Mouse (Mus musculus) lung, postnatal 14 days (tissue): ENCODE measurements around the gene D1Ertd622e.

Source experiments
- DNase-seq: peaks from one replicate; pipeline ENCODE4 v3.0.0; 2021

The D1Ertd622e gene

DNA sequence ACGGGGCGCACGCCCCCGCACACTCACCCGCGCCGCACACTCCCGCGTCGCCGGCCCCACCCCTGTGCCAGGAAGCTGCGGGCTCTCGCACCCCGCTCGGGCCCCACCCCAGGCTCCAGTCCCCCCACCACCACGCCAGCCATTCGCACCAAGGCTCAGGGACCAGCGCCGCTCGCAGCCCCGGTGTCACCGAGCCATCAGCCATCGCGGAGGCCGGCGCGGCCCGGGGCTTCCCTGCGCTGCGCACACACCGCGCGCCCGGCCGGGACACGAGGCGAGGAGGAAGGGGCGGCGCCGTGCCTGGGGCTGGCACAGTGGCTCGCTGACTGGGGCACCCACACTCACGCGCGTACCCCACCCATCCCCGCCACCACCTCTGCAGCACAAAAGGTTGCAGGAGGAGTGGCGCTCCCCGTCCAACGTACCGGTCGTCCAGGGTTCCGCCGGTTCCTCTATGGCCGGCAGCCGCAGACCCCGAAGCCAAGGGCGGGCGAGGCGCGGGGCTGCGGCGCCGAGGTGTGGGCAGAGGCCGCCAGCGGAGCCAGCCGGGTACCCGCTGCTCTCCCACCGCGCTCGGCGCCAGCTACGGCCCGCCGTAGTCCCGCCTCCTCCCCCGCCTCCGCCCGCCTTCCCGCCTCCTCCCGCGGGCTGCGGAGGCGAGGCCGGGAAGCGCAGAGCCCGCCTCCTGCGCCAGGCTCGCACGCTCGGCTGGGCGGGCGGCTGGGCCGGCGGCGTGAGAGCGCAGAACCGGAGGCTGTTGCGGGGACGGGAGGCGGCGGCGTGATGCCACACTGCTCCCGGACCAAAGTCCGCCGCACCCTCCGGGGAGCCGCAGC, at the start of gene D1Ertd622e:
Gene D1Ertd622e (minus strand): TSS at position 669 of the 836 bp plus-strand sequence.
- peak; percentile 78 for DNase-seq

GRCm38 (mm10) chr1:97710520-97710919, 48.6 kb upstream of the D1Ertd622e start:
- no peak for DNase-seq

DNA sequence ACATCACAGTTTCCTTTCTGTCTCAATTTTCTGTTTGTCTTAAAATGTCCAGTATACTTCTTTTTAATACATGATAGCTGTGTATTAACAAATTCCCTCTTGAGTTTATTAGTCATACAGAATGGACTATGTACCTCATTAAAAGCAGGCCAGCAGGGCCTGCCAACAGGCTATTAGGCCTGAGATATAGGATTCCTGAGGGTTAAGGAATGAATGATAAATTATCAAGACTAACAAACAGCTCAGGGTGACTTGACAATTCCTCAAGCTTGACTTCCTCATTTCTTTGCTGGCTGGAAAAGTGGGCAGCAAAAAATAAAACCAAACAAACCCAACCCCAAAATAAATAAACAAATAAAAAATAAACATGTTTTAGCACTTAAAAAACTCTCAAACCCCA, 43.5 kb upstream of the D1Ertd622e start:
- no peak for DNase-seq

- DNase-seq, result no peak
These were observed 42.8 kb upstream of the D1Ertd622e start for GRCm38 (mm10) chr1:97704646-97705045.

GRCm38 (mm10) chr1:97698956-97699570, 37.2 kb upstream of the D1Ertd622e start:
- DNase-seq, result no peak

GRCm38 (mm10) chr1:97697273-97697672, 35.4 kb upstream of the D1Ertd622e start:
- DNase-seq, result no peak

DNA sequence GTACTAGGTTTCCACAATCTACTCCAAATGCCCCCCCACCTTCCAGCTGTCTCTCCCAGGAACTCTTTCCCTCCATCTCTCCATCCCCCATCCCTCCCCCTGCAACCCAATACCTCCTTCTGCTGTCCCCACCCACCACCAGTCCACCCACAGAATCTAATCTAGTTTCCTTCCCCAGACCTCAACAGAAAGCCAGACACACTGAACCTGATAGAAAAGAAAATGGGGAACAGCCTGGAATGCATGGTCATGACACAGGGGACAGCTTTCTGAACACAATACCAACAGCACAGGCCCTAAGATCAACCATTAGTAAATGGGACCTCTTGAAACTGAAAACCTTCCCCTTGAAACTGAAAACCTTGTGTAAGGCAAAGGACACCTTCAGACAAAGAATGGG, 32.0 kb upstream of the D1Ertd622e start:
- DNase-seq, result no peak

- DNase-seq, result peak; percentile 63
These were observed 26.9 kb upstream of the D1Ertd622e start for GRCm38 (mm10) chr1:97688756-97689155.

GRCm38 (mm10) chr1:97676526-97677177, 14.8 kb upstream of the D1Ertd622e start:
- no peak for DNase-seq

DNA sequence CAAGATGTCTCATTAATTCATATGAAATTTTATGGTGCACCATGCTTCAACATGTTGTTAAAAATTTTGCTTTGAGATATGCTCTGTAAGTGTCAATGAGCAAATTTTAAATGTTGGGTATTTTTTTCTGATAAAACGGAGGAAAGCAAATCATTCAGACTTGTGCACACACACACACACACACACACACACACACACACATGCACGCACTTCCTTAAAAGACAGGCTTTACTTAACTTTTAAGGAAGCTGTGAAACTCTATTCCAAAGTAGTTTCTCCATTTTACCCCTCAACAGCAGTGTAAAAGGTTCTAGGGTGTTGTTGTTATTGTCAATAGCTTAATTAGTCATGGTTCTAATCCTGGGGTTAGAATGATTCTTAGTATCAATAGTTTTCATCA, 14.2 kb upstream of the D1Ertd622e start:
- no peak for DNase-seq

DNA sequence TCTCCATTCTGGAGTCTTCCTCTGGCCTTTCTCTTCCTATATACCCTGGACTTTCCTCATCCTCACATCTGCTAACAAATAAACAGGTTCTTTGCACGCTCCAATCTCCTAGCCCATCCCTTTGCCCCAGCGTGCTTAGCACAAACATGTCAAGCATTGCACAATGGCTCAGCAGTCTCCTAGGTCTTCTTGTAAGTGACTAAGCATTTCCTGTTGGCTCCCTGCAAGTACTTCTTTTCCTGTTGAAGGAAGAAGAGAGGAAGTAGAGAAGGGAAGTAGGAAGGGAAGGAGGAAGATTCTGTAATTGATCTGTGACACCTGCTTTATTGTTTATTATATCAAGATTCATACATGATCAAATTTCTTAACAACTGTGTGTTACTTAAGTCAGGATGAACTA, 11.0 kb upstream of the D1Ertd622e start:
- DNase-seq, result no peak

DNA sequence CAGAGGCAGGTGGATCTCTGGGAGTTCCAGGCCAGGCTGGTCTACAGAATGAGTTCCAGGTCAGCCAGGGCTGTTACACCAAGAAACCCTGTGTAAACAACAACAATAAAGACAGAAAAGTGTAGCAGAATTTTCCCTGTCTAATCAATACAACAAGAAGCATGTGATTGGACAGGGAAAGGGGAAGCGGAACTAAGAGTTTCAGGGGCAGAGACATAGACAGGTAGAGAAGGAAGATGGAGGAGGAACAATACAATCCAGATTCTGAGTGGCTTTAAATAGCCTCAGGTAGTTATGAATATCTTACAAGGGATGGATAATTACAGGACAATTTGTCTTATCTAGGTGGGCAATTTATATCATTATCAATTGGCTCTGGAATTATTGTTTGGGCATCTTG, 5.4 kb upstream of the D1Ertd622e start:
- no peak for DNase-seq

DNA sequence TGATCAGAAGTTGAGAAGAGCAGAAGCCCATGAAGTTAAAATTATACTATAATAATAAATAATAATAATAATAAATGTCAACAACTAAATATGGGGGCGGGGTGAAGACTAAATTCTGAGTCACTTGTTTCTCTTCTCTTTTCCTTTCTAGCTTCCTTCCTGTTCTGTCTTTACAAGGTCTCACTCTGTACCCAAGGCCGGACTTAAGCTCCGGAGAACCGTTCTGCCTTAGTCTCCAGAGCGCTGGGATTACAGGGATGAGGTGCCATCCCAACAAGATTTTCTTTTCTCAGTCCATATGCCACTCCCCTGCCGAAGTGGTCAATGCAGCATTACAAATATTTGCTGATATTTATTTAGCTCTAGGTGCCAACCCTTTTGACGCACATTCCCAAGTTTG, 450 bp upstream of the D1Ertd622e start:
- peak; percentile 7 for DNase-seq

DNA sequence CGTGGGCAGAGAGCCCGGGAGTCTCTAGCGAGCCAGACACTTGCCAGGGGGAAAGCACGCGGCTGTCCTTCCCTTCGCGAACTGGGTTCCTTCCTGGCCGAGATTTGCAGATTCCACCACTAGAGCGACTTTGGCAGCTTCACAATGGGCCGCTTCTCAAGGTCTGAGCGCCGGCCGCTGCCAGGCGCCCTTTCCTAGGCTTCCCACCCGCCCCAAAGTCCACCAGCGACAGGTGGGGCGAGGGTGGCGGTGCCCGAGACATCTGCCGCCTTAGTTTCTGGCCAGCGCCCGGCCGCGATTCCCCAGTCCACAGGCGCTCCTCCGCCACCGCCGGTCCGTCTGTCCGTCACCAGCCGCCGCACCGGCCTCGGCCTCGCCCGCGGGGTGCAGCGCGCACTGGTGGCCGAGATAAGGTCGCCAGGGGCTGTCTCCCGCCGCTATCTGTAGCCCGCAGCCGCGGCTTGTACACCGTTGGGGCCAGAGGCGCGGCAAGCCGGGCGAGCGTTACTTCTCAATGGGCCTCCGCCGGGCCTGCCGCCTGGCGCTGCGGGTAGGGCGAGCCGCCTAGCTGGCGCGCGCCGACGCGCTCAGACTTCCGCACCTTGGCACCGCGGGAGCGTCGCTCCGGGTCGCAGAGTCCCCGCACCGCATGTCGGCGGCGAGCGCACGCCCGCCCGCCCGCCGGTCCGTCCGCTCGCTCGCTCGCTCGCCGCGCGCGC, 1.0 kb downstream of the D1Ertd622e start:
- DNase-seq, result peak; percentile 73

DNA sequence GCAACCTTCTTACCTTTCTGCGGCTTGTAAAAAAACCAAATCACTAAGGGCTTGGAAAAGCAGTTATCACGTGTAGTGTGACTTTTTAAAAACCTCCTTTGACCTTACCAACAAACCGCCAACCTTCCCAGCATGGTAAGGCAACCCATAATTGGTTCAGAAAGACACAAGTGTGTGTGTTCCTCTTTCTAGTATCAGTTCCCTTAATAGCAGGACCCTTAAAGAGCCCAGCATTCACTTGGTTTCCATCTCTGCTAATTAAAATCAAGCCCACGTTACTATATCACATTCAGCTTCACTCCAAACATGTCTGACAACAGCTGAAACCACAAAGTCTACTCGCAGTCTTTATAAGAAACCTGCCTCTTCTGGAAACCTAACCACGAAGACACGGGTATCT, 2.5 kb downstream of the D1Ertd622e start:
- no peak for DNase-seq

DNA sequence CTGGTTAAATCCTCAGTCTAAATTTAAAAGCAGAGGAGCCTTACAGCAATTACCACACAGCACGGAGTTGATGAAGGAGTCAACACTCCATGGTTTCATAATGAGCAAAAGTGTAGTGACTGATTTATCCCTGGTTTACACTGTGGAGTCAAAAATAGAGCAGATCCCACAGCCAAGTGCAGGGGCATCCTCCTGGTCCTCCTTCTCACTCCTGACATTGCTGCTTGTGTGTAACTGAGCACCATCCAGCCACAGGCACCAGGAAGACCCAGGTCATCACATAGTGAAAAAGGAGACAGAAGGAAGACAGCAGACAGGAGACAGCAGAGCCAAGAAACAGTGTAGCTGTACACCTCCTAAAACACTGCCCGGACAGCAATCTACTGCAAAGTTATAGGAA, 4.1 kb downstream of the D1Ertd622e start:
- DNase-seq, result no peak

DNA sequence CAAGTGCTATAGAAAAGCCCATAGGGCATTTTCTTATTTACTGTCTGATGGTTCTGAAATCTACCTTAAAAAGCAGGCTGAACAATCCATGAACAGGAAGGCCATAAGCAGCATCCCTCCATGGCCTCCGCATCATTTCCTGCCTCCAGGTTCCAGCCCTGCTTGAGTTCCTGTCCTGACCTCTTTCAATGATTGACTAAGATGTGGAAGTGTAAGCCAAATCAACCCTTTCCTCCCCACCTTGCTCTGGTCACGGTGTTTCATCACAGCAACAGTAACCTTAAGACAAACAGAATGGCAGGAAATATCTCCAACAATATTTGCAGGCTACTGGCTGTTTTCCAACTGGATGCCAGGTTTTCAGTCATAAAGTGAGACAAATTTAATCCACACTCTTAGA, 4.7 kb downstream of the D1Ertd622e start:
- no peak for DNase-seq

- no peak for DNase-seq
These were observed 7.4 kb downstream of the D1Ertd622e start for GRCm38 (mm10) chr1:97654397-97654975.

DNA sequence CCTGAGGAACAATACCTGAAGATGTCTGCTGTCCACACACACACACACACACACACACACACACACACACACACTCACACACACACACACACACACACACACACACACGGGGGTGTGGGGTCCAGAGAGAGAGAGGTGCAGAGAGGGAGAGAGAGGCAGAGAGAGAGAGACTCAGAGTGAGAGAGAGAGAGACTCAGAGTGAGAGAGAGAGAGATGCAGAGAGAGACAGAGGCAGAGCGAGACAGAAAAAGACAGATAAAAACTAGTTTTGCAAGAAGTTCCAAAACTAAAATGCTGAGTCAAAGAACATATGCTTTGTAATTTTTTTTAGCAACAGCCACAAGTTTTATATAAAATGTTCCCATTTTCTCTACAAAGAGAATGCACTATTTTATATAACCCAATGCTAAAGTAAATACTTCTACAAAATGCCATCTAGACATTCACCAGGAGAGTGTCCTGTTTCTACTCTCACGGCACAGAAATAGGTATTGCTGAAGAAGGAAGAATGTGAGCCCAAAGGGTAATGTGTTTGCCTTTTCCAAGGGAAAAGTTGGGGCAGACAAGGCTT, 11.2 kb downstream of the D1Ertd622e start:
- no peak for DNase-seq

DNA sequence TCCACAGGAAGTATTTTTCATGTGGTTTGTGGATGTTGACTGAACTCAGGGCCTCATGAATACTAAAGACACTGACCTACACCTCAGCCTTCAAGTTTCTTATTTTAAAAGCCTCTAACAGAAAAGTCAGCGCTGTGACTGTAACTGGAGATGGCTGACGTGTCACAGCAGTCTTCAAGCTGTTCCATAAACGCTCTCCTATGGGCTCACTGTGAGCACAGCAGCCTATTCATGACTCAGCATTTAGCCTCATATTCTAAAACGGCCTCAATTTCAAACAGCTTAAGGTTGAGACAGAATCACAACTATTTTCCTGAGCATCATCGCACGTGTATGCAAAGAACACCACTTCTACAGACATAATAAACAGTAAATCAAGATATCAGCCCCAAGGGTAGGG, 11.8 kb downstream of the D1Ertd622e start:
- peak; percentile 6 for DNase-seq

DNA sequence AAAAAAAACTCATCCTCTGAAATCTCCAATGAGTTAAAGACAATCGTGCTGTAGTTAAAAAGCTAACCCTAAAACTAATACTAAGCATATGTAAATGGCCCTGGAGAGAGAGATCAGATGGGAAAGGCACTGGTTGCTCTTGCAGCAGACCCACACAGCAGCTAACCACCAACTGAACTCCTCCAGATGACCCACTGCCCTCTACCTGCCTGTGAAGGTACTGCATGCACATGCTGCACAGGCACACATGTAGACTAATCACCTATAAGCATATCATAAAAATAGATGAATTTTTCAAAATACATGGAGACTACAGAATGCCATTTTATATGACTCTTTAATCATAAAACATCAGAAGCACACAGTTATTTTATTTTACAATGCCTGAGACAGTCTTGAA, 14.8 kb downstream of the D1Ertd622e start:
- DNase-seq, result no peak

GRCm38 (mm10) chr1:97634104-97634503, 27.8 kb downstream of the D1Ertd622e start:
- no peak for DNase-seq
